Mouse (Mus musculus) T-helper 2 cell (primary cell): ENCODE measurements at regions not wholly inside any gene's neighbourhood (a gene's known extent, or its start where the extent isn't known, plus 50 kb on each side); places are given as distances from the start of the nearest gene placed in this dataset.

Source experiments
- in situ Hi-C: fragments of 300-600 bp; cut with MboI, MseI; formaldehyde crosslinking; loops from one replicate; pipeline ENCODE4 v1.15.1; 2025; ENCODE audit warnings: high pct_unique_total_duplicates

DNA sequence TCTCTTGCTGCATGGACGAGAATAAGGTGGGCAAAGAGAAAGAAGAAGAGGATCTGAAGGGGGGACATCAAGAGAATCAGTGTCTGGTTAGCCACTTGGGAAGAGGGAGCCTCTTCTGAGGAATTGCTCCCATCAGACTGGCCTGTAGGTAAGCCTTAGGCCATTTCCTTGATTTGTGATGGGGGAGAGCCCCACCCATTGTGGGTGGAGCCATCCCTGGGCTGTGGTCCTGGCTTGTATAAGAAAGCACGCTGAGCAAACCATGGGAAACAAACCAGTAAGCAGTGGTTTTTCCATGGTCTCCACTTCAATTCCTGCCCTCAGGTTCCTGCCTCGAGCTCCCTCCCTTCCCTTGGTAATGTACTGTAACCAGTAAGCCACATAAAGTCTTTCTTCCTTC, 57.7 kb upstream of the Sez6l start:
- in situ Hi-C loops, result loop anchor here (10.0 kb wide), 1 partner anchor 660 kb away; no protein-coding TSS in a partner anchor

DNA sequence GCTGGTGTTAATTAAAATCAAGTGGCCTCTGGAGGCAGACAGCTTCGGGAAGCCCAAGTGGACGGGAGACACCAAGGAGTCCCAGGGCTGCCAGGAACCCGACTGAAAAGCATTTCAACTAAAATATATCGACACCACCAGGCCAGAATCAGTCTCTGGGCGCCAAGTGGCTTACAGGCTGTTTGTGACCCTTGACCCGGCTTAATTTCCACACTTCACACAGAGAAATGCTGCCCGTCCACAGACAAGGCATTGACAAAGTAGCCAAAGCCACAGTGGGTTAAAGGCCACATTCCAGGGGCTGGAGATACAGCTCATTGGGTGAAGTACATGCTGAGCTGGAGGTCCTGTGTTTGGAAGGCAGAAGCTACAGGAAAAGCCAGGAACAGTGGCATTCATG, 54.8 kb upstream of the Sez6l start:
- in situ Hi-C loops, result loop anchor here (10.0 kb wide), 1 partner anchor 663 kb away; no protein-coding TSS in a partner anchor

DNA sequence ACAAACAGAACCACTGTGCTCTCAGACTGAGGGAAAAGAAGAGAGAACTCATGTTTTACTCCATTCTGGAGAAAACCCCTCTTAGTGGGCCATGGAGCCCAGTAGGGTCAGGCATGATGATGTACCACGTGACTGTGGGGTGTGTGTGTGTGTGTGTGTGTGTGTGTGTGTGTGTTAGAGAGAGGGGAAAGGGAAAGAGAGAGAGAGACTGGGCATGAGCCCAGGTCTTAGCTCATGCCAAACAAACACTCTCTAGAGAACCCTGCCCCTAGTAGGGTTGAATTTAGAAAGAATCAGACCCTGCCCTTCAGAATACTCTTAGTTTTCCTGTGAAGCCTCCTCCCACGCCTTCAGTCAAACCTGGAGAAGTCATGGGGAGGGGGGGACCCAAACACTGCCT, 52.7 kb upstream of the Sez6l start:
- in situ Hi-C loops, result loop anchor here (10.0 kb wide), 1 partner anchor 665 kb away; no protein-coding TSS in a partner anchor

DNA sequence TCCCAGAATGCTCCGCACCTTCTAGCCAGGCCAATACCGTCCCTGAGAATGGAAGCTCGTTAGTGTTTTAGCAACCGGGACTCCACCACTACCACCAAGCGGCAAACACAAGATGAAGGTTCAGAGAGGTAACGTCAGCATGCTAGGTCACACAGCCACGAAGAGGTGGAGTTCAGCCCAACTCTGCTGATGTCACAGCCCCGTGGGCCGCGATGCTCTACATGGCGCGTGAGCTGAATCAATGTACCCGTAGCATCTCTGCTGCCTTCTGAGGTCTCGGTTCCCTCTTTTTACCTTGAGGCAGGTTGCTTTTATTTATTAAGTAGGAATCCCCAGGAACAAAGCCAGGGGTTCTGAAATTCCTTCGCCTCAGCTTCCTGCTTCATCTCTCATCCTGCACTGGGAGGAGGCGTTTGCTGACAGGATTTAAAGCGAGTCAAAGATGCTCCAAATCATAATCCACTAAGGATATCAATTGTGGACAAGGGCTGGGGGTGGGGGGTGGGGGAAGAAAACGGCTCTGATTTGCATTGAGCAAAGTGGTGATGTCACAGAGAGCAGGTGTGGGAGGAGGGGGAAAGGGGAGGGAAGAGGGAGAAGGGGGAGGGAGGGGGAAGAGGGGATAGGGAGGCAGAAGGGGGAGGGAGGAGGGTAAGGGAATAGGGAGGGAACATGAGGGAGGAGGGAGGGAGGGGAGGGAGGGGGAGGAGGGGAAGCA, 51.2 kb upstream of the Sez6l start:
- in situ Hi-C loops, result no loop called here

DNA sequence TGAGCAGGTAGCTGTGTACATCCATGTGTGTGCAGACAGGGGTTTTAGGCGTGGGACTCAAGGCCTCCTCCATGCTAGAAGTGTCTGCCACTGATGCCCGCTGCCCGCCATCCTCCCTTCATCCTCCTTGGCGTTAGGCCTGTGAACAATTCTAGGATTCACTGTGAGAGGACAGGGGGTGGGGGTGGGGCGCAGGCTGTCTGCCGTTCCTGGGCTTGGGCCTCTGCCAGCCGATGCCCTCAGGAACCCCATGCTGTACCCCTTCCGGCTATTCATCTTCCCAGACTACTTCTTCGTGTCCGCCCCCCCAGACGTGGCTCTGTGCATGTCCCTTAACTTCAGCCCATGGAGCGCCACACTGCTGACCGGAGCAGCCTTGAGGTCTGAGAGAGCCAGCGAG, 50.3 kb upstream of the Sez6l start:
- in situ Hi-C loops, result no loop called here
